Mouse (Mus musculus) forebrain, embryonic 12.5 days (tissue): Measurements from ENCODE around the gene Hal. TPM values are rescaled to one million over a fixed set of nuclear protein-coding genes. Genes with fewer than 3 reads are reported as not detected.

Source experiments
- ATAC-seq: fragments of 200-750 bp; cut with Nextera tagmentation; 2 replicates; pipeline ENCODE4 v1.8.0; 2017; ENCODE audit warnings: moderate TSS enrichment; ENCODE audit not compliant: low FRiP score
- H3K27ac ChIP-seq: fragments of 300-500 bp; sonication (generic); 2 replicates; pipeline ENCODE4 v1.5.1; 2016; ENCODE audit warnings: mild to moderate bottlenecking
- H3K27me3 ChIP-seq: fragments of 300-500 bp; sonication (generic); 2 replicates; pipeline ENCODE4 v1.6.1; 2016; ENCODE audit warnings: mild to moderate bottlenecking
- H3K36me3 ChIP-seq: fragments of 300-500 bp; sonication (generic); replicated peaks from 2 replicates; pipeline ENCODE4 v1.6.1; 2016; ENCODE audit warnings: mild to moderate bottlenecking
- H3K4me1 ChIP-seq: fragments of 300-500 bp; sonication (generic); 2 replicates; pipeline ENCODE4 v1.6.1; 2016
- H3K4me2 ChIP-seq: fragments of 300-500 bp; sonication (generic); 2 replicates; pipeline ENCODE4 v1.6.1; 2016; ENCODE audit warnings: mild to moderate bottlenecking, moderate library complexity
- H3K4me3 ChIP-seq: fragments of 300-500 bp; sonication (generic); replicated peaks from 2 replicates; pipeline ENCODE4 v1.5.1; 2016; ENCODE audit warnings: mild to moderate bottlenecking
- H3K9ac ChIP-seq: fragments of 300-500 bp; sonication (generic); 2 replicates; pipeline ENCODE4 v1.6.1; 2016; ENCODE audit warnings: mild to moderate bottlenecking
- H3K9me3 ChIP-seq: fragments of 300-500 bp; sonication (generic); 2 replicates; pipeline ENCODE4 v1.6.1; 2016
- WGBS: fragments of 180-500 bp; shearing (Covaris S2); methylation state at CpG from one replicate; pipeline ENCODE4 v1.1.7; 2016; 5-methylcytosine and 5-hydroxymethylcytosine counted together
- polyA plus RNA-seq: library from polyadenylated mRNA; unstranded; fragments of >200 nt; fragmentation: Nextera tagmentation; extraction: Ambion mirVana; gene quantifications from 2 replicates; pipeline ENCODE4 v1.2.1, GENCODE M21; 2016

The Hal gene
- polyA plus RNA-seq, 1 experiment from 2014 or later: 0.08 TPM

- no peak overlapping the region for H3K4me3 ChIP-seq
- no peak overlapping the region for H3K9ac ChIP-seq
- WGBS: 88% methylated on average over 2 of the region's 2 CpGs
- ATAC-seq: no peak
- no peaks in the 10 kb centered on the region for H3K36me3 ChIP-seq
- no peak overlapping the region for H3K4me2 ChIP-seq
- H3K4me1 ChIP-seq: no peaks in the 10 kb centered on the region
- H3K27me3 ChIP-seq: no peaks in the 10 kb centered on the region
- no peak overlapping the region for H3K27ac ChIP-seq
- no peaks in the 10 kb centered on the region for H3K9me3 ChIP-seq
Measured at GRCm38 (mm10) chr10:93518620-93519019, 30.1 kb downstream of the Hal start.

- H3K4me2 ChIP-seq: no peak overlapping the region
- H3K9me3 ChIP-seq: no peaks in the 10 kb centered on the region
- WGBS: 90% methylated on average over 8 of the region's 8 CpGs
- H3K36me3 ChIP-seq: no peaks in the 10 kb centered on the region
- no peaks in the 10 kb centered on the region for H3K4me1 ChIP-seq
- ATAC-seq: no peak
- no peak overlapping the region for H3K27ac ChIP-seq
- H3K4me3 ChIP-seq: no peak overlapping the region
- no peaks in the 10 kb centered on the region for H3K27me3 ChIP-seq
- H3K9ac ChIP-seq: no peak overlapping the region
Measured at GRCm38 (mm10) chr10:93519159-93519558, 30.6 kb downstream of the Hal start.

GRCm38 (mm10) chr10:93519756-93520155 lies 31.2 kb downstream of the Hal start:
- Histone ChIP-seq H3K9me3 (no peaks in the 10 kb centered on the region), H3K4me2 (no peak overlapping the region), H3K27ac (no peak overlapping the region), H3K36me3 (no peaks in the 10 kb centered on the region), H3K4me1 (no peaks in the 10 kb centered on the region), H3K9ac (no peak overlapping the region), H3K27me3 (no peaks in the 10 kb centered on the region), H3K4me3 (no peak overlapping the region)
- no peak for ATAC-seq
- WGBS: 92% methylated on average over 5 of the region's 5 CpGs

GRCm38 (mm10) chr10:93520994-93521393 lies 32.4 kb downstream of the Hal start:
- H3K36me3 ChIP-seq: no peaks in the 10 kb centered on the region
- ATAC-seq: no peak
- no peak overlapping the region for H3K9ac ChIP-seq
- no peak overlapping the region for H3K27ac ChIP-seq
- WGBS: 77% methylated on average over 4 of the region's 4 CpGs
- H3K4me3 ChIP-seq: no peak overlapping the region
- H3K9me3 ChIP-seq: no peaks in the 10 kb centered on the region
- no peak overlapping the region for H3K4me2 ChIP-seq
- H3K4me1 ChIP-seq: no peaks in the 10 kb centered on the region
- no peaks in the 10 kb centered on the region for H3K27me3 ChIP-seq

- no peaks in the 10 kb centered on the region for H3K36me3 ChIP-seq
- no peaks in the 10 kb centered on the region for H3K4me1 ChIP-seq
- no peak overlapping the region for H3K4me2 ChIP-seq
- 83% methylated on average over 1 of the region's 1 CpGs for WGBS
- no peak for ATAC-seq
- no peak overlapping the region for H3K9ac ChIP-seq
- no peak overlapping the region for H3K27ac ChIP-seq
- no peak overlapping the region for H3K4me3 ChIP-seq
- H3K9me3 ChIP-seq: no peaks in the 10 kb centered on the region
- no peaks in the 10 kb centered on the region for H3K27me3 ChIP-seq
Measured at GRCm38 (mm10) chr10:93525329-93525728, 36.8 kb downstream of the Hal start.

GRCm38 (mm10) chr10:93538287-93538686 lies 49.7 kb downstream of the Hal start:
- Histone ChIP-seq H3K9me3 (no peaks in the 10 kb centered on the region), H3K4me3 (no peak overlapping the region), H3K4me2 (no peak overlapping the region), H3K36me3 (no peaks in the 10 kb centered on the region), H3K27me3 (peaks cover 30% of the 10 kb centered on the region), H3K9ac (no peak overlapping the region), H3K4me1 (peaks cover 15% of the 10 kb centered on the region), H3K27ac (no peak overlapping the region)
- WGBS: 95% methylated on average over 2 of the region's 2 CpGs
- ATAC-seq: no peak

- Histone ChIP-seq H3K4me3 (no peak overlapping the region), H3K27me3 (peaks cover 30% of the 10 kb centered on the region), H3K36me3 (no peaks in the 10 kb centered on the region), H3K9ac (no peak overlapping the region), H3K4me1 (peaks cover 15% of the 10 kb centered on the region), H3K4me2 (no peak overlapping the region), H3K27ac (no peak overlapping the region), H3K9me3 (no peaks in the 10 kb centered on the region)
- 77% methylated on average over 6 of the region's 6 CpGs for WGBS
- no peak for ATAC-seq
Measured at GRCm38 (mm10) chr10:93538818-93539217, 50.2 kb downstream of the Hal start.

- peak; percentile 93 for ATAC-seq
- Histone ChIP-seq H3K27me3 (peaks cover 23% of the 10 kb centered on the region), H3K36me3 (no peaks in the 10 kb centered on the region), H3K4me3 (peak within 1 kb of the TSS; percentile 40), H3K4me1 (peaks cover 15% of the 10 kb centered on the region), H3K9ac (peak within 1 kb of the TSS; percentile 50), H3K9me3 (no peaks in the 10 kb centered on the region), H3K27ac (no peak within 1 kb of the TSS), H3K4me2 (peak within 1 kb of the TSS; percentile 77)
- 5% methylated on average over 34 of the region's 35 CpGs for WGBS
Measured at GRCm38 (mm10) chr10:93539775-93540430, 51.3 kb downstream of the Hal start, which contains the start of gene Amdhd1. TSS of gene Amdhd1 (minus strand) at chr10:93540033.

GRCm38 (mm10) chr10:93540431-93541210 lies 52.1 kb downstream of the Hal start, which contains the start of gene Ccdc38:
TSS of gene Ccdc38 (plus strand) at chr10:93540632.
- Histone ChIP-seq H3K9ac (peak within 1 kb of the TSS; percentile 50), H3K4me3 (peak within 1 kb of the TSS; percentile 40), H3K4me1 (peaks cover 15% of the 10 kb centered on the region), H3K9me3 (no peaks in the 10 kb centered on the region), H3K27ac (no peak within 1 kb of the TSS), H3K36me3 (no peaks in the 10 kb centered on the region), H3K27me3 (peaks cover 16% of the 10 kb centered on the region), H3K4me2 (peak within 1 kb of the TSS; percentile 77)
- 78% methylated on average over 17 of the region's 17 CpGs for WGBS
- no peak; the same call in 1 of the 2 replicates for ATAC-seq

- no peak overlapping the region for H3K4me3 ChIP-seq
- H3K36me3 ChIP-seq: no peaks in the 10 kb centered on the region
- 83% methylated on average over 1 of the region's 1 CpGs for WGBS
- H3K4me2 ChIP-seq: no peak overlapping the region
- H3K9ac ChIP-seq: no peak overlapping the region
- H3K27me3 ChIP-seq: peaks cover 11% of the 10 kb centered on the region
- ATAC-seq: no peak
- H3K4me1 ChIP-seq: peaks cover 15% of the 10 kb centered on the region
- H3K9me3 ChIP-seq: no peaks in the 10 kb centered on the region
- no peak overlapping the region for H3K27ac ChIP-seq
Measured at GRCm38 (mm10) chr10:93541585-93541984, 53.0 kb downstream of the Hal start.

GRCm38 (mm10) chr10:93542356-93542755 lies 53.8 kb downstream of the Hal start:
- Histone ChIP-seq H3K9ac (no peak overlapping the region), H3K4me1 (peaks cover 15% of the 10 kb centered on the region), H3K9me3 (no peaks in the 10 kb centered on the region), H3K27me3 (peaks cover 10% of the 10 kb centered on the region; the same call in 1 of the 2 replicates), H3K36me3 (no peaks in the 10 kb centered on the region), H3K27ac (no peak overlapping the region), H3K4me3 (no peak overlapping the region), H3K4me2 (no peak overlapping the region)
- ATAC-seq: no peak
- WGBS: 33% methylated on average over 4 of the region's 4 CpGs

GRCm38 (mm10) chr10:93543176-93543575 lies 54.6 kb downstream of the Hal start:
- no peak for ATAC-seq
- WGBS: 53% methylated on average over 6 of the region's 6 CpGs
- no peak overlapping the region for H3K27ac ChIP-seq
- no peaks in the 10 kb centered on the region for H3K36me3 ChIP-seq
- no peak overlapping the region for H3K9ac ChIP-seq
- H3K4me3 ChIP-seq: no peak overlapping the region
- 0 out of 2 replicates have a peak, but pooled peaks cover 7% of the 10 kb centered on the region for H3K27me3 ChIP-seq
- H3K4me1 ChIP-seq: peaks cover 15% of the 10 kb centered on the region
- H3K9me3 ChIP-seq: no peaks in the 10 kb centered on the region
- H3K4me2 ChIP-seq: no peak overlapping the region
